8 mouse cellular contexts compared by ENCODE assay signal in the genomic region with DNA sequence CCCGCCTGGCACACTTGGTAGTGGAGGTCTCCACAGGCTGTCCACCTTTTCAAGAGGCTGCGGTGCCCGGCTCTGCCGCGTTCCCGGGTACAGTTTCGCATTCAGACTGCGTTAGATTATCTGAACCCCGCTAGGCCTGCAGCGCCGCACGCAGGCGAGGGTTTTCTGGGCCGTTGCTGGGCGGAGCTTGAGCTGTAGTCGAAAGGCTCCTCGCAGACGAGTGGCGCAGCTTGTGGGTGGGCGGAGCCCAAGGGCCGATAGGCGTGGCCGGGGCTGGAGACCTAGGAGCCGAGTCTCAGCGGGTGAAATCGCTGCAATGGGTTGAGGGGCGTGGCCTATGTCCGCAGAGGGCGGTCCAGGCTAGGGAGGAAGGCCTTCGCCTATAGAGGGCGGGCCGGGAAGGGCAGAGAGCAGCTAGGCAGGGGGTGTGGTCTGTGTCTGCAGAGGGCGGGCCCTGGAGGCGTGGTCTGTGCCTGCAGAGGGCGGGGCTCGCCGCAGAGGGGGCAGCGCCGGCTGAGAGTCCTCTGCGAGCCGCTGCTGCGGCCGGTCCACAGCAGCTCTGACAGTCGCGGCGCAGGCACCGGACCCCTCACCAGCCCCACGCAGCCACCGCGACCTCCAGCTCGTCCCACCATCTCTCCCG. TPM values are rescaled to one million over a fixed set of nuclear protein-coding genes. Genes with fewer than 3 reads are reported as not detected.
DNase-seq lines count a peak whose midpoint lies in the region; ATAC-seq lines count a peak whose summit lies in the region.

No protein-coding gene starts in this region.

- ATAC-seq in megakaryocyte progenitor cell, adult 5-6 weeks (replicated peaks; ENCODE audit: poor library complexity): peak; percentile 92

- DNase-seq in adipocyte (ENCODE audit: low spot score): peak; percentile 99
- peak; percentile 100 for DNase-seq in embryo, embryonic 10 days (ENCODE audit: low spot score)
- DNase-seq in gastrocnemius, postnatal 10 days: peak; percentile 99
- peak; percentile 100 for DNase-seq in induced T-regulatory cell, adult 2 months (ENCODE audit: low read depth)
- peak; percentile 97 to 98 for DNase-seq in left cerebral cortex, adult 9 months (ENCODE audit: low spot score in 2 of 2)
- DNase-seq in right cerebral cortex, postnatal 14 days: peak; percentile 97
- peak; percentile 97 to 99 for DNase-seq in urinary bladder, postnatal 36 days (ENCODE audit: low spot score in 2 of 2)

RNA-seq across cellular contexts. Expression of gene Gm21969, which starts 28.7 kb away (rescaled TPM):
- total RNA-seq in gastrocnemius, postnatal 10 days (2021): not detected
- not detected in 2 replicates for total RNA-seq in megakaryocyte progenitor cell, adult 5-6 weeks (2015)
- total RNA-seq in megakaryocyte progenitor cell, adult 5-6 weeks (2017): not detected in 2 replicates

RNA-seq across cellular contexts. Expression of gene Iffo2, which starts 43.9 kb away (rescaled TPM):
- 1 to 10 TPM; 5.6 to 7.5 TPM for total RNA-seq in gastrocnemius, postnatal 10 days (2021)
- 0.39 and 0.69 TPM in 2 replicates for total RNA-seq in megakaryocyte progenitor cell, adult 5-6 weeks (2015)
- 0.33 and 1.2 TPM in 2 replicates for total RNA-seq in megakaryocyte progenitor cell, adult 5-6 weeks (2017)

RNA-seq across cellular contexts. Expression of gene Aldh4a1, which starts 48.4 kb away (rescaled TPM):
- total RNA-seq in gastrocnemius, postnatal 10 days (2021): 10 to 100 TPM; 30.3 to 39.8 TPM
- total RNA-seq in megakaryocyte progenitor cell, adult 5-6 weeks (2015): 11.1 and 14.7 TPM in 2 replicates
- 20.0 and 22.3 TPM in 2 replicates for total RNA-seq in megakaryocyte progenitor cell, adult 5-6 weeks (2017)

Comparison
In these comparisons a context has a peak if more than half of its experiments do, and no peak if none do; other contexts are left out.
1. Peak in every context shown above with its lines: DNase-seq and ATAC-seq.